Mouse (Mus musculus) left cerebral cortex, adult 8-10 months (tissue): ENCODE measurements around the gene Npc1l1. TPM values are rescaled to one million over a fixed set of nuclear protein-coding genes. Genes with fewer than 3 reads are reported as not detected.

Experiments used
- DNase-seq, 2 experiments: peaks; one replicate each; pipeline ENCODE4 v3.0.0; 2022; ENCODE audit warnings: low spot score in 2 of 2
- total RNA-seq, 4 experiments: library from RNA; stranded (reverse); gene quantifications; 2 replicates each; pipeline ENCODE4 v1.2.4; 2022

Gene Npc1l1
- total RNA-seq, 4 experiments from 2014 or later = 0.65 to 0.94 (median 0.79) TPM

DNA sequence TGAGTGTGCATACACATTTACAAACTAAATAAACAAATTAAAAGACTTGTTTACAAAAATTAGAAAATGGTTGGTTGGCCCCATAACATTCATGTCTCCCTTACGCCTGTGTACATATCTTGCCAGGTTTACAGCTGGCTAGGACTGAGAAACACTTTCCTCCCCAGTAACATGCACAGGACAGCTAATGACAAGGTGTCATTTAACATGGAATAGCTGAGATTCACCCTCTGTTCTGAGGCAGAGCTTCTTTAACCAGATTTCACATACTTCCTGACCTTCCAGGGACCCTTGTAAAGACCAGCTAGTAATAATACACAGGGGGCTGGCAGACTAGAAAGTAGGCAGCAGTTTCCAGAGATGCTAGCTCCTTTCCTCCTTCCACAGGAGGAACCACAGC lies 21.8 kb downstream of the Npc1l1 start:
- no peak for DNase-seq

- no peak for DNase-seq
Measured at GRCm38 (mm10) chr11:6207090-6207489, 22.9 kb downstream of the Npc1l1 start.

DNA sequence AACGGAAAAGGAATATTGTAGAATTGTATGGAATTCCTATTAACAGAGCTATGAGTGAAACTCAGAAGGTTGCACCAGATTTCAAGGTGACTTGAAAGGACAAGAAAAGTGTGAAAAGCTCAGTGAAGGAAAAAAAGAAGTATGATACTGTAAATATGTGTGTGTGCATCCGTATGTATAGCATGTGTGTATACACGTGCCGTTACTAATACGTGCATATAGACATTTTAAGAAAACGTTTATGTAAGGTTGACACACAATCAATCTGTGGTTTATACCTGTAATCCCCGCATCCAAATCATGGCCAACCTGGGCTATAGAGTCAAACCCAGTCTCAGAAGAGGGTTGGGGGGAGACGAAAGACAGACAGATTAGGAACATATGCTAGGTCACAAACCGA lies 29.4 kb downstream of the Npc1l1 start:
- no peak for DNase-seq

DNA sequence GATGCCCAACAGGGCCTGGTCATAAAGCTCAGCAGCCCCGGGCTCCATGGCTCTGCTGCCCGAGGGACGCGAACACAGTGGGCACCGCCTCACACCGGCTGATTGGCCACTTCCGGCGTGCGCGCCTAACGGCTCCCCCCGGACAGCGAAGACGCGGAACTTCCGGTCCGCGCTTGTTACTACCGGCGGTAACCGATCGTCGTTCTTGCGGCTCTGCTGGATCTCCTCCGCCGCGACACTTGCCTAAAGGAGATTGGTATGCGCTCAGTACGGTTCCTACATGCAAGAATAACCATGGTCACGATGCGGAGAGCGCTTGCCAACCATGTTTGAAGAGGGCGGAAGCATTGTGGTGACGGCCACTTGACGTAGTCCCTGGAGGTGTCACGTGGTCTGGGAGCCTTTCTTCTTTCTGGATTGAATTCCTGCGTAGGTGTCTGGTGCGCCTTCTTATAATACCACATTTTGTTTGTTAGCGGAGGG lies 29.8 kb downstream of the Npc1l1 start, which contains the start of gene Nudcd3:
TSS of gene Nudcd3 (minus strand) at position 329 of the 483 bp plus-strand sequence.
- peak; percentile 89 for DNase-seq

- no peak for DNase-seq
Measured at GRCm38 (mm10) chr11:6199410-6200086, 30.4 kb downstream of the Npc1l1 start, which contains the start of gene A730071L15Rik. Gene A730071L15Rik, plus strand, starts transcription at chr11:6200029.

- no peak for DNase-seq
Measured at GRCm38 (mm10) chr11:6198449-6198848, 31.5 kb downstream of the Npc1l1 start.

DNA sequence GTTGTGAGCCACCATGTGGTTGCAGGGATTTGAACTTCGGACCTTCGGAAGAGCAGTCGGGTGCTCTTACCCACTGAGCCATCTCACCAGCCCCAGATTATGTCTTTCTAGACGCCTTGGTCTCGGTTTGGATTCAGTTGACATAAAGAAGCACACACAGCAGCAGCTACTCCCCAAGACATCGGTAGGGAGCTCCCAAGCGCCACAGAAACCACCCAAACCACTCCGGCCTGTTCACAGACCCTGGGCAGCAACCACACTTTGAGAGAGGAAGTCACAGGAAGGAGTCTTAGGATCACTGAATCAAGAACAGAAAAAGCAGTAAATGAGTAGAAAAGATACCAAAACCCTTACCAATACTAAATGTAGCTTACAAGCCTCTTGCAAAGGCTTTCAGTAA lies 33.2 kb downstream of the Npc1l1 start:
- DNase-seq = no peak

DNA sequence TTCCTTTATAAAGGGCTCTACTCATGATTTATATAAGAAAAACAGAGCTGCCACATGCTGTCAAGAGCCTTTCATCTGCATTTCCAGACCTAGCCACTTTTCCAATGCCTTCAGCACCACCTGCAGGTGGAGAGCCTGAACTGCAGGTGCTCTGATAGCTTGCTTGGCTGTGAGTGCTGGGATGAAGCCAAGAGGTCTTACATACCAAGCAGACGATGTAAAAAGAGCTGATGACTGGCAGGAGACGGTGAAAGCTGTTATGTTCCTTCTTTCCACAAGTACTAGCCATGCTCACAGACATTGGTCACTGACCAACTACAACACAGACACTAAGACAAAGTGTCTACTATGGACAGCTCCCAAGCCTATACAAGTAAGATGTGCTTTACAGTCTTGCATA lies 42.1 kb downstream of the Npc1l1 start:
- peak; percentile 87 to 89 for DNase-seq

GRCm38 (mm10) chr11:6187399-6187798 lies 42.5 kb downstream of the Npc1l1 start:
- no peak for DNase-seq

DNA sequence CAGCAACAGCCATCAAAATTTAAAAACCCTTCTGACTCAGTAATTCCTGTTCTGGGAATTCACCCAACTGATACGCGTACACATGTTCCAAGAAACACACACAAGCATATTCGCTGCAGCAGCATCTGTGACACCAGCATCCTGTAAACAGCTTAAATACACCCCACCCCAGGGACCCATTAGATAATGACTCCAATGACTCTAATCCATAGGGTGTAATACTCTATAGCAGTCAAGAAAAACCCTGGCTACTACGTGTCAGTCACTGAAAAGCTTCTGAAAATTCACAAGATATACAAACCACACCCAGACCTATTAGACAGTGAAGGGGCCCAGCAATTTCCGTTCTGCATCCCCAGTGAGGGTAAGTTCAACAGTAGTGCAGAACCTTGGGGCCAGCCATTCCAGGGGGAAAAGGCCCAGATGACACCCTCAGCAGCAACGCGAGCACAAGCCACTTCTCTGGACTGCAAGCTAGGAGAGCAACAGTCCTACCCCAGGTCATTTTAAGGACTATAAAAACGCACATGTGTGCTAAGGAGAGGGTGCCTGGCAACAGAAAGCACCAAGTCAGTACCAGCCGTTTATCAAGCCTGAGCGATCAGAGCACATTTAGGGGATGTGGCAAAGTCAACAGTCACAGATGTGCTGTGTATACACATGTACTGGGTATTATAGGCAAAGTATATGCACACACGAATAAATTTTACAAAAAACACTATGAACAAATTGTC lies 45.6 kb downstream of the Npc1l1 start:
- DNase-seq = no peak

DNA sequence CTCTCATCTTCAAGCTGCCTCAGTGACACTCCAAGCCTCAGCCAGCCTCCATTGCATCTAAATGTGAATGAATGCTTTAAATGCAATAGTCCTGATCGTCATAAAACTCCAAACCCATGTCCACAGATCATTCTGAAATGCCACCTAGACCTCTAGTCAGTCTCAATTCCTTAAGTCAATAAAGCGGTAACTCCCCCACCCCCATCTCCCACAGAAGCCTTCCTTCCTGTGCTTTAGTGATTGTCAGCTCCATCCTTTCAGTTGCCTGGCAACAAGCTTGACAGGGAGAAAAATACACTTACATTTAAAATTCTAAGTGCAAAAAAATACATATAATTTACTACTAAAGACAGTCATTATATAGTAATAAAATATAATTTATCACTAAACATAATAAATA lies 46.7 kb downstream of the Npc1l1 start:
- DNase-seq = no peak

GRCm38 (mm10) chr11:6180811-6181399 lies 49.0 kb downstream of the Npc1l1 start:
- DNase-seq = no peak

- DNase-seq = peak in 1 of 2 experiments; percentile 61
Measured at GRCm38 (mm10) chr11:6179194-6179593, 50.7 kb downstream of the Npc1l1 start.

GRCm38 (mm10) chr11:6178673-6179166 lies 51.2 kb downstream of the Npc1l1 start:
- DNase-seq = peak in 1 of 2 experiments; percentile 67

DNA sequence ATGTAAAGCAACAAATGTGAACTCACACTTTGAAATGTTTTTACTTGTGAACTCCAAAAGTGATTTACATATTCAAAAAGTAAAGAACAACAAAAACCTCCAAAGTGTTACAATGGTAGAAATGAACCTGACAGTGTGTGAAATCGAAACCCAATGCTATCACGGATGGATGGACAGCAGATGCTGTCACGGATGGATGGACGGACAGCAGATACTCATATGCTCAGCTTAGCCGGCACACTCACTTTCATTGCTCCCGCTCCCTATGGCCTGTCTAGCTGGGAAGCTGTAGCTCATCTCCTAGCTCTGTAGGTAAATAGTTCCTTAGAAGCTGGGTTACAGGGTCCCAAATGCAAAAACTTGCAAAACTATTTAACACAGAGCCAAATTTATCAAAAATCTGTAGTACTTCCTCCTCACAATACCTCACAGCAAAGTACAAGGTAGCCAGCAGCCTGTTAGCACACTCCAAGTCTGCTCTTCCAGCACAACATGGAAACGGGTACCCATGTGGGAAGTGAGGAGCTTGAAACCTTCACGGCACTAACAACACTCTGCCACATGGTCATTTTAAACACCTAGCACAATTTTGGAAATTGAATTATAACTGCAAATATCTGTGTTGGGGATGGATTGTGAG lies 52.0 kb downstream of the Npc1l1 start:
- DNase-seq = no peak

GRCm38 (mm10) chr11:6175506-6175905 lies 54.4 kb downstream of the Npc1l1 start:
- DNase-seq = no peak

- peak in 1 of 2 experiments; percentile 50 for DNase-seq
Measured at GRCm38 (mm10) chr11:6174719-6175118, 55.2 kb downstream of the Npc1l1 start.

DNA sequence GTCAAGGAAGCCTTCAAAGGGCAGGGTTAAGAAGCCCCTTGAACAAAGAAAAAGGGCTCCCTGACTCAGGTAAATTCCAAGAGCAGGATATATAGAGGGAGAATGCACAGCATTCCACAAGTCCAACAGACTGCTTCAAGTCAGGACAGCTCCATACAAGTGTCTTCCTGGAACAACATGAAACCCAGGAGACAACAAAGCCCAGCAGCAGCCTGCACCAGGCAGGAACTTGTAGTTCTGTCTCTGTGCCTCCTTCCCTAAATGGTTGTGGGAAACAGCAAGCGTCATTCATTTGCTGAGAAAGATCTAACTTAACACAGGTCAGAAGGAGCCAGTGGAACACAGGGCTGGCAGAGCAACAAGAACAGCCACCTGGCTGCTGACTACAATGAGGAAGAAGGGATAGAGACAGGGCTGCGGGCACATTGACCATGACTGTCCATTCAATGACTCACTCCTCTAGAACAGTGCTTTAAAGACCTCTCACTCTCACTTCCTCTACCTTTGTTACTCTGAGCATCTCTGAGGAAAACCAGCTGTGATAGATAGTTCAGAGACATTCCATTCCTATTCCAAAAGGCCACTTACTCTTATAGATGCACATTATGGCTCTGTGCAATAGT lies 60.8 kb downstream of the Npc1l1 start:
- DNase-seq = no peak

DNA sequence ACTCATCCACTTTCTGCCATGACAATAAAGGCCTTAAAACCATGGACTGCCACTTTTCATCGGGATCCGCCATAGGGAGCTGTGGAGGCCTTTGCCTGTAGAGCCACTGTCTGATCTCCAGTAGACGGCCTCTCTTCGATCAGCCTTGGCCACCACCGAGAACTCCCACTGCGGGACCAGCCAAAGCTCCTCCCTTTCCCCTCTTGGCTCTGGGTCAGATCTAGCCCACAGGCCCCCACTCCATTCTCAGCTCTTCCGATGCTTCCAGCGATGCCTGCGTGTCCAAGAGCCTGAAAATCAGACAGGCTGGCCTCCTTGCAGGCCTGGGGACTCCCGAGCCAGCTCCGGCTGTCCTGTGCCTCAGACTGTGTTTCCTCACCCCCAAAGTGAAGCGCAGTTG lies 63.6 kb downstream of the Npc1l1 start:
- no peak for DNase-seq

- no peak for DNase-seq
Measured at GRCm38 (mm10) chr11:6165391-6166081, 64.4 kb downstream of the Npc1l1 start.
